Mouse (Mus musculus) ovary, postnatal 14 days (tissue): ENCODE measurements around the gene Il5.

Experiments used
- DNase-seq: peaks from one replicate; pipeline ENCODE4 v3.0.0; 2022; ENCODE audit warnings: low spot score

The Il5 gene

DNA sequence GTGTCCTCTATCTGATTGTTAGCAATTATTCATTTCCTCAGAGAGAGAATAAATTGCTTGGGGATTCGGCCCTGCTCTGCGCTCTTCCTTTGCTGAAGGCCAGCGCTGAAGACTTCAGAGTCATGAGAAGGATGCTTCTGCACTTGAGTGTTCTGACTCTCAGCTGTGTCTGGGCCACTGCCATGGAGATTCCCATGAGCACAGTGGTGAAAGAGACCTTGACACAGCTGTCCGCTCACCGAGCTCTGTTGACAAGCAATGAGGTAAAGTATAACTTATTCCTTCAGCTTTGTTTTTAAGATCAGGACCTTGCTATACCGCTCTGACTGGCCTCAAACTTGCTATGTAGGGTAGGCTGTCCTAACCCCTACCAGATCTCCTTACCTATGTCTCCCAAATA is at the start of gene Il5:
TSS of gene Il5 (plus strand) at position 80 of the 400 bp plus-strand sequence.
- no peak for DNase-seq

DNA sequence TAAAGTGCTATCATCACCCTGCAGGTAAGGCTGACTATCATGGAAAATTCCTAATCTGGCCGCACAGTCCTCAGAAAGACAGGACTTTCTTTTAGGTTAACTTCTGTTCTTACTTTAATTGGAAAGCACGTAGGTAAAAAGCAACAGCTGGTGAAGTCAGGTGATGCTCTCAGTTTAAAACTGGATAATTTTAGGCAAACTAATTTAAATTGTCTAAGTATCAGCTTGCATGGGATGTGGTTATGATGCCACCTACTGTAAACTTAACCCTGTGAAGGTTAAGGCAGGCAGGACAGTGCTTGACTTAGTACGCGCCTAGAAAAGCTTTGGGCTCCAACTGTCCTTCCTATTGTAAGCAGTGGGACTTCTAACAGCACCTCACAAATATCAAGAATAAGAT is 49.2 kb upstream of the Il5 start:
- DNase-seq: no peak

DNA sequence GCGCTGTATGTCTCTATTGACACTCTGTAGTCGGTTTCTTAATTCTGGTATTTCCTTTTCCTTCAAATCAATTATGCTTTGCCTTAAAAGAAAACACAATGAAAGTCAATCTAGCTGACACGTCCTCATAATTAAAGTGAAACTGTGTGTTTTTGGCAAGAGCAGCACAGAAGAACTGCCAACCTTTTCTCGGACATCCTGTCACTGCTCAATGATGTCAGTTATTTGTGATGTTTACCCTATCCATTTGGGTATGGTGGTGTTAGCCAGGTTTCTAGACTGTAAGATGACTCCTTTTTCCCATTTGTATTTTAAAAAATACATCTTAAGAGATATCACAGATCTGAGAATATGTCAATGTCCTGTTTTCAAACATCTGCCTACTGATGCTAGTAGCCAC is 40.5 kb upstream of the Il5 start:
- no peak for DNase-seq

DNA sequence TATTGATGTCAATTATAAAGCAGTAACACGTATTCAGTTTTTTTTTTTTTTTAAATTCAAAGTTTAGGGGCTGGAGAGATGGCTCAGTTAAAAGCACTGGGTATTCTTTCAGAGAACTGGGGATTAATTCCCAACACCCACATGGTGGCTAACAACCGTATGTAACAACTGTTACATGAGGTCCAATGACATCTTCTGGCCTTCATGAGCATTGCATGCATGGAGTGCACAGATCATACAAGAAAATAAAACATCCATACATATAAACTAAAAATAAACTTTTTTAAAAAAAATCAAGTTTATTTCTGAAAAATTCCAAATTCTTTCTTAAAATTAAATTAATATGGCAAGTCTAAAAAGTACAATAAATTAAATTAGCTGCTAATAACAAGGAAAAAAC is 38.9 kb upstream of the Il5 start:
- DNase-seq: no peak

DNA sequence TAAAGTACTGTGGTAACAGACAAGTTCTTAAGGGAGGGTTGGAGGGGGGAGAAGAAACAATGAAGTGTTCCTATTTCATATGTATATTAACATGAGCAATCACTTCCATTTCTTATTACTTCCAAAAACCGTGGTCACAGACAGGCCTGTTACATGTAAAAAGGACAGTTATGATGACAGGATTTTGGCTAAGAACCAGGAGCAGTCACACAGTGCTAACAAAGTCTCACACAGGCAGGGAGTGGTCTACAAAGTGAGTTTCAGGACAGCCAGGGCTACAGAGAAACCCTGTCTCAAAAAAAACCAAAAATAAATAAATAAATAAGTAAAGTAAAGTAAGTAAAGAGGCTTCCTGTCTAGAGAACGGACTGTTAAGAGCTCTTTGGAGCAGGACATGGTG is 38.4 kb upstream of the Il5 start:
- no peak for DNase-seq

DNA sequence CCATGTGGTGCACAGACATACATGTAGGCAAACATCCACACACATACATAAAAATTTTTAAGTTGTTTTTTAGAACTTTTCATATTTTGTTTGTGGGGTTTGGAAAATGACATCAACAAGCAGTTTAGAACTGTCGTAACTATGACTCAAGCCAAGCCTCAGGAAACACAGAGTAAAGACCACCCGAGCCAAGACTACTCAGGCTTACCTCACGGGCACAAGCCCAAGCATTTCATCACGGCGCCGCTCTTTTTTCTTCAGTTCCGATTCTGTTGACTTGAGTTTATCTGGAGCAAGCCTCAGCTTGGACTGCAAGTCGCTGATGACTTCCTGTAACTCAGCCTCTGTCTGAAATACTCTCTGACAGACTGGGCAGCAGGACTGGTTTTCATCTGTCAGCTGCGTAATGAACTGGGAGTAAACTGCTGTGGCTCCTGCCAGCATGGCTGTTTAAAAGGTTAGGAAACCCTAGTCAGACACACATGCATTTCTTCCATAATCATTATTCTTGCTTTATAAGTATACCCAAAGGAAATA is 37.5 kb upstream of the Il5 start:
- DNase-seq: no peak

DNA sequence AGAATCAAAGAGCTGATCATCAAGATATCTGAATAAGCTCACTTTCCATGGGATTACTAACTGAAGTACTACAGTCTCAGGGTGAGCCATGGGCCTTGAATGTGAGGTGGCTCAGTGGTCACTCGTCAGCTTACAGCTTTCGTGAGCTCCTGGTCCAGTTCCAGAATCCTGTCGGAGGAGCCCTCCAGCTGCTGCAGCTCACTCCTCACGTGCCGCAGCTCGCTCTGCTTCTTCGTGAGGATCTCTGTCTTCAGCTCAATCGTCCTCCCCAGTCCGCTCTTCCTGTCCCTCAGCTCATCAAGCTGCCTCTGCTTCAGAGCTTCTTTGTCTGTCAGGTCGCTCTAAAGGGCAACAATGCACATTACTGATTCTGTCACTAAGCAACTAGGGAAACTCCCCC is 28.6 kb upstream of the Il5 start:
- DNase-seq: no peak

DNA sequence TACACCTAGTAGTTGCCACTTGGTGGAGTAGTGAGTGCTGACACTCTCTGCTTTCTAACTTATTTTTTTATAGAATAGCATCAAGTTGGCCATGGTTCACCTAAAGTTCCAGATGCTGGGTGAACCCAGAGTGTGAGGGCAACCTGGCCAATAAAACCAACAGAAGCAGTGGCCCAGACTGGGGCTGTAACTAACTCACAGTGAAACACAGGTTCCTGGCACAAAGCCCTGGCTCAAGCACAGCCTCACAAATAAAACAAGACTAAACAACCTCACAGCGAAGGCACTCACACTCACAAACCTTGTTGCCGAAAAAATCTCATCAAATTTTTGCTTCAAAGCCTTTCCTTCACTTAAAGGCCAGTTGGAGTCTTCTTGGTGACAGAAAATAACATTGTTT is 22.1 kb upstream of the Il5 start:
- no peak for DNase-seq

DNA sequence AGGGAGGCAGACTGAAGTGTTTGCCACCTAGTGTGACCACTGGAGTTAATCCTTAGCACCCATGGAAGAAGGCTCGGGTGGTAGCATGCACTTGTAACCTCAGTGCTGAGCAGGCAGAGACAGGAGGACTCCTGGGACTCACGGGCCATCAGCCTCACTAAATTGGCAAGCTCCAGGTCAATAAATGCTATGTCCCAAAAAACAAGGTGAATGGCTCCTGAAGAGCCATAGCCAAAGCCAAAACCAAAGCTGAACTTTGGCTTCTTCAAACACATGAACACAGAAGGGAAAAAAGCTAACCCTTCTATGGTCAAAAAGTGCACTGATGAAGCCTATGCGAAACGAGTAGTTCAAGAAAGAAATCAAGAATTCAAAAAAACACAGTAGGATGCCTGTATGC is 21.2 kb upstream of the Il5 start:
- no peak for DNase-seq

DNA sequence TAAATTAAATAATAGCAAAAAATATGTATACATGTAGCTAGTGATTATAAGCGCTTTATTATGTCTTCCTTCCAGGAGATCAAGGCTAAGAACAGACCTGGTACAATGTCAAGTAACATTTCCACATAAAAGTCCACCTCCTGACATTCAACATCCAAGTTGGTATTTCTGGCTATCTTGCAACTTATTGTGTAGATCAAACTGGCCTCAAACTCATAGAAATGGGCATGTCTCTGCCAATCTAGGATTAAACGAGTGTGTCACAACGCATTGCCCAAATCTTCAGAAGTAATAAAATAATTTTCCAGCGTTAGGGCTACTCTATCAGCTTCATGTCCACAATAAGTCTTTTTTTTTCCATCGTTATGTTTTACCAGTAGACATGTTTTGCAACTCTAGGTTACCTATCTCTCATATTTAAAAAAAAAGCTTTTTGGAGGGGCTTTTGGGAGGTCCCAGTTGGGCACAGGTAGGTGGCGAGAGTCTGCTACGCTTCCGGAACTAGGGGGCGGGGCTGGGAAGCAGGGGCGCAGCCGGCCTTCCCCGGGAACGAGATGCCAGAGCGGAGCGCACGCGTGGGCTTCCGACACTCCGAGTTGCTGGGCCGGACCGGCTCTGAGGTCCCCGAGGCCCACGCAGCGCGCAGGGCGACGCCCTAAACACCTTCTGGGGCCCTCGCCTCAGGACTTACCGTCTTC is 14.2 kb upstream of the Il5 start:
- peak; percentile 7 for DNase-seq

DNA sequence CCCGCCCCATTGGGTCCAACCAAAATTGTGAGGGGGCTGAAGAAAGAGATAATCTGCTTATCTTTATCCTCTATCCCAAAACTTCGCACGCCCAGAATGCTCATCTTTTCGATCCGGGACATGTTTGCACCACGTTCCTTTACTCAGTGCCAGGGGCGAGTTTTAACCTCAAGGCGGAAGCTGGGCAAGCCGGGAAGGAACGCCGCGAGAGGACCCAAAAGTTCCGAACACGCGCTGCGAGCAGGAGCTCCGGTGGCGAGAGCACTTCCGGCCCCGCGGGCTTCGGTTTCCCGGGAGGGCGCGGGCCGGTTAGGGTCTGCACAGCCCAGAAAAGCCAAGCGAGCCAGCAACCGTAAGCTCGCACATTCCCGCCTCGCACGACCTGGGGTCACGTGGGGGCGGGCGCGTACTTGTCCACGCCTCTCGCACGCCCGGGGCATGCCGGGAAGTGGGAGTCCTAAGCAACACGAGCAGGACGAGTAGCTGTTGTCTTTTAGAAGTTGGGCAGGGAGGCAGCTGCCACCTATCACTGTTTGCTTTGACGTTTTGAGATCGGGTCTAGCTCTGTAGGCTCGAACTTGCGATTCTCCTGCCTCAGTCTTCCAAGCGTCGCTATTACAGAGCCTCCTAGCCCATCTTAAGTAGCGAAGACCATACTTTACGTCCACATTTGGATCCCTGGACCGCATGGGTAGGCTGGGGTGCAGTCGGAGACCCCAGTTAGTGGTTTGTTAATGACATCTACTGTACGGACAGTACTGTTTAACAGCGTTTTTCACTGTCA is 13.5 kb upstream of the Il5 start, which contains the start of gene Rad50:
TSS of gene Rad50 (minus strand) at position 386 of the 784 bp plus-strand sequence.
- peak; percentile 88 for DNase-seq

DNA sequence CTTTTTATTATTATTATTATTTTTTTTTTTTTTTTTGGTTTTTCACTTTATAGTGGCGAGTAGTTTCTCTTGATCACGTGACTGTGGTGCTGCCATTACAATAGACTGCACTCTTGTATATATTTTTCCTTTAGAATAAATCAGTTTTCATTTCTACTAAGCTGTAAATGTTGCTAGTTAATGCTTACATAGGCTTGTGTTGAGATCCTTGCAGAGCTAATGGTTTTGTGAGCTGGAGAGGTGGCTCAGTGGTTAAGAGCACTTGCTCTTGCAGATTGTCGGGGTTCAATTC is 12.9 kb upstream of the Il5 start:
- DNase-seq: no peak

DNA sequence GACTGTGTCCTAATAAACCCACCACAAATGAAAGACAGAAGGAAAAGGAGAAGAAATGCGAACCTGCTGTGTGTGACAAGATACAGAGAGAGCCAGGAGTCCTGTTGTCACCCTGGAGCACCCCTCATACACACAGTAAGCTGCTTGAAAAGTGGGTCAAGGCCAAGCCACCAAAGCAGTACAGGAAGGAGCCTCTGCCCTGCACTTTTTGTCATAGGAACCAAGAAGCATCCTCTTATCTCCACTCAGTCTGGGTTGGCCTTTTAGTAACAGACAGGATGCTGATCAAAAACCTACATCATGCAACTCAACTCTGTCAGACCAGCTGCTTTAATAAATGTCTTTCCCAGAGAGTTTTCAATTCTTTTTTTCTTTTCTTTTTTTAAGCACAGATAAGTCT is 893 bp upstream of the Il5 start:
- no peak for DNase-seq

DNA sequence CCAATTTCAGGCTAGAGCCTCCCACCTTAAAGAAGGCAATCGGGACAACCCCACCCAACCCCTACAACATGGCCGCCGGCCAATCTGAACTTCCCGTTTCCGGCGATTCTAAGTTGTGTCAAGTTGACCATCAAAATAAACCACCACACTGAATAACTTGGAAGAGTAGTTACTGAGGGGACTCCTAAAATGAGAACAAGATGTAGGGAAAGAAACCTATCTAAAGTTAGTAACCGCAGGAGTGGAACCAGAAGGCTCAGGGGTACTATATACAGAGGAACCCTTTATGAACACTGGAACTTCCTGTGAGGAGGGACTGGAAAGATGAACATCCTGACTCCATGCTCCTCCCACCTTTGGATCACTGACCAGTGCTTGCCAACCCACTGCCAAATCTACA is 10.9 kb downstream of the Il5 start:
- no peak for DNase-seq

DNA sequence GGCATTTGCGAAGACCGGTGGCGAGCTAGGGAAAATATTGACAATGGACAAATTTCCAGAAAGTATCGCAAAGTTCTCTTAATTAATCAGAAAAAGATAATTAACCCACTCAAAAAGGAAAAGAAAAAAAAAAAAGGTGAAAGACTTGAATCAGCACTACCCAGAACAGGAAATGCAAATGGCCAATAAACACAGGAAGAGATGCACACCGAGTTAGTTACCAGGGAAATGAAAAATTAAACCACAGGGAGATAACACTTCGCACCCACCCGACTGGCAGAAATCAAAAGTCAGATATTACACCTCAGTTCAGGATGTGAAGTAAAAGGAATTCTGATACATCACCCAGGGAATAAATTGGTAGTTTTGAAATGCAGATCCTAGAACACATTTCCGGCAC is 11.7 kb downstream of the Il5 start:
- no peak for DNase-seq

DNA sequence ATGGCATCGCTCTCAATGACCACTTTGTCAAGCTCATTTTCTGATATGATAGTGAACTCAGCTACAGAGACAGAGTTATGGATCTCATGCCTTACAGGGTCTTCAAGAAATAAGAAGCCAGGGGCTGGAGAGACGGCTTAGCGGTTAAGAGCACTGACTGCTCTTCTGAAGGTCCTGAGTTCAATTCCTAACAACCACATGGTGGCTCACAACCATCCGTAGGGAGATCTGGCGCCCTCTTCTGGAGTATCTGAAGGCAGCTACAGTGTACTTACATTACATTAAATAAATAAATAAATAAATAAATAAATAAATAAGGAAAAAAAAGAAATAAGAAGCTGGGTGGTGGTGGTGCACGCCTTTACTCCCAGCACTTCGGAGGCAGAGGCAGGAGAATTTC is 13.2 kb downstream of the Il5 start:
- DNase-seq: no peak

DNA sequence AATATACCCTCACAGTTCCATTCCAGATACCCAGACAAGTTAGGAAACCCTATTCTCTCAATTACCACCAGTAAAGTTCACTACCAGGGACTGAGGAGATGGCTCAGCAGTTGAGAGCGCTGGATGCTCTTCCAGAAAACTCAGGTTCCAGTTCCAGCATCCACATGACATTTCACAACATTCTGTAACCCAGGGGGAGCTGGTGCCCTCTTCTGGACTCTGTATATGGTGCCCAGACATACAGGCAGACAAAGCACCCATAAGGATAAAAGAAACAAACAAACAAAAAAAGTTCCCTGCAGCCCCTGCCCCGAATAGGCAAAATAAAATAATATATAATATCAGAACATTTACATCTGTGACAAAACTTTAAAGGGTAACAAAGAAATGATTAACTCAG is 13.8 kb downstream of the Il5 start:
- DNase-seq: no peak

DNA sequence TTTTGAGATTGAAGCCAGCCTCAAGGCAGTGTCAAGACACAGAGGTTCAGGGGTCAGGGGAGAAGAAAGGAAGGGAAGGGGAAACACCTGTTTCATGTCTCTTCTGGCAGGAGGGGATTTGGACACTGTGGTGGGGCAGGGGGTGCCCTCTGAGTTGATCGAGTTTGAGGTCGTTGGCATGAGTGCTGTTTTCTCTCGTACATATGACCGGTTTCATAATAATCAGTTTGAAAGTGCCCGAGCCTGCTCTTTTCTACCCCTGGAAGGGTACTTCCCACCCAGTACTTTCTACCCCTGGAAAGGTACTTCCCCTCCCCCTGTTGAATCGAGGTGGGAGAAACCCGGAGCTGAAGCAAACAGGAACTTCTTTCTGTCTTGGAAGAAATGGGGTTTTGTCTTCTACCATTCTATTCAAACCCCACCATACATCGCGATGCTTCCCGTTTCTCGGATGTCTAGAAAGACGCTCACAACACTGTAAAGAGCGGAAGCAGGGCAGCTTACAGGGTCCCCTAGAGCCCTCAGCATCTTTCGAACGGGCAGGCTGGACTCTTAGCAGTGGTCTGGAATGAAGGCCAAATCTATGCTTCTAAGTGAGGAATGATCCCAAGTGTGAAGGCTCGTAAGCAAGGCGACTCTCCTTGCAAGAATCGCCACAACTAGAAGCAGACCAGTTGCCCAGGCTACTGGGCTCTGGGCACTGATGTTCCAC is 14.5 kb downstream of the Il5 start:
- DNase-seq: no peak

DNA sequence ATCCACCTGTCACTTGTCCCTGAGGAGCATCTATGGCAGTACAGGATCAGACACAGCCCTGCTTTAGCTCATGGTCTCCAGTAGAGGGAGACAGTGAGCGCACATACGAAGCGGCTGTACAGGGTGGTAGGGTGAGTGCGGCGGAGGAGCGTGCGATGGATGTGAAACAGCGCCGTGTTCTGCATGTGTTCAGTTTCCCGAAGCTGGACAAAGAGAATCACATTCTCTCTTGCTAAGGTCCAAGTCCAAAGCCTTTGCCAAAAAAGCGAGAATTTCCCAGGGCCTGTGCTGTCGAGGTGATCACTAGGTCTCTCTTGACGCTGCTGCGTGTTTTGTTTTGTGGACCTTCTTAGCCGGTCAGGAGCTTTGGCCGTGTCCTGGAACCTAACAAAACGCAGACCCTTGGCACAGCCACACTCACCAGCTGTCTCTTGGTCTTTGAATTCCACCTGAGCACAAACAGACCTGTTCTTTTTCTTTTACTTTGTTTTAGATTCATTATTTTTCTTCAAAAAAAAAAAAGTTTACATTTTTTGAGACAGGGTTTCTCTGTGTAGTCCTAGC is 15.2 kb downstream of the Il5 start:
- peak; percentile 52 for DNase-seq

DNA sequence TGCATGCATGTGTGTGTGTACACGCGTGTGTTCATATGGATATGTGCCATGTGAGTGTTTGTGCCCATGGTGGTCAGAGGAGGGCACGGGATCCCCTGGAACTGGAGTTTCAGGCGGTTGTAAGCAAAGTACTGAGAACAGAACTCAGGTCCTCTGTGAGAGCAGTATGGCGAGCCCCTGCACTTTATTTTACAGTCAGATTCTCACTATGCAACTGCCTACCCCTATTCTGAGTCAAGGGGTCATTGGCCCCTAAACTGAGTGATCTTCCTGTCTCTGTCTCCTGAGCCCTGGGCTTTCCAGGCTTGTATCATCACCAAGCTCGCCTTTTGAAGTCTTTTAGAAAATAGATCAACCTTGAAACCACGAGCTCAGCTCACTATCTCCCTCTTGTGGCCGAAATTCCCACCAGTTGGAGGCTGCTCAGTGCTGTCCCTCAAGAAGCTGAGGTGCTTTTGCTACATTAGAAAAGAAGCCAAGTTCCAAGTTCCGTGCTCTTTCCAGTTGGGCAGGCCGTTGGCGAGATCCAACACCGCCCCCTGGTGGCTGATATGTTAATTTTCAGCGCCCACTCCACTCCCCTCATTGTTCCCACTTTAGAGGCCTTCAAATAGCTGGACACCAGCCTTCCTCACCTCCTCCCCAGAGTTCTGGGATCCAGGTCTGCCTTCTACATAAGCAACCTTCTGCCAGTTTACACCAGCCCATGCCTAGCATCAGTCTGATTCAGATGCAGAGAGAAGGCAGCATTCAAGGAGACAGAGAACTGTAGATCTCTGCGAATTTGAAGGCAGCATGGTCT is 16.4 kb downstream of the Il5 start:
- DNase-seq: peak; percentile 82

DNA sequence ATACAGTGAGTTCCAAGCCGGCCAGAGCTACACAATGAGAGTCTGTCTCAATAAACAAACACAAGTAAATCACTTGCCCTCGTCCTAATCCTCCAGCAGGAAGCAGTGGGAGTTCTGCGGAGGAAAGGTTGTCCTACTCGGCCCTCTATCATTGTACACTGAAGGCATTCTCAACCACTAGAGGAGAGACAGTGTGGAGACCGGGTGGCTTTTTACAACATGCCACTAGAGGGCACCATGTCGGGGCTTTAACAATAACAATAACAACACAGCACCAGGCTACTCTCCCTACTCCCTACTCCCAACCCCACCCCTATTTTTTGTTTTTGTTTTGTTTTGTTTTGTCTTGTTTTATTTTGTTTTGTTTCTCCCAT is 17.0 kb downstream of the Il5 start:
- DNase-seq: peak; percentile 45

DNA sequence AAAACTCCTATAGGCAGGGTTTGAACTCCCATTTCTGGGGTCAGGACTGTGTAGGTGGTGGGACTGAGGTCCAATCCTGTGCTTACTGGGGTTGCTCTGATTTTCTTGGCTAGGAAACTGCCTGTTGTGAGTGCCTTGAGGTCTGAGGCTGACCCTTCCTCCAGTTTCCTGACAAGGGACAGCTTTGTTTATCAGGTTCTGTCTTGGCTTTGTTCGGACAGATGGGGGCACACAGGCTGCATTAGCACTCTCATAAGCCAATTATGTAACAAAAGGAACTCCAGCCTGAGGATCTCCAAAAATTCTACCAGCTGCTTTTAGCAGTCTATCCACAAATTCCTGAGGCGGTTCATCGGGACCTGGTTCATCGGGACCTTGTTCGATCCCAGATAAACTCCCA is 21.8 kb downstream of the Il5 start:
- DNase-seq: no peak
